Mouse (Mus musculus): ENCODE results near the gene 1700029H14Rik. TPM values are rescaled to one million over a fixed set of nuclear protein-coding genes. Genes with fewer than 3 reads are reported as not detected.

The 1700029H14Rik gene
- polyA plus RNA-seq, 1 experiment from 2014 or later: not detected

GRCm38 (mm10) chr8:13597777-13598176 is 35.5 kb upstream of the 1700029H14Rik start:
- peaks cover 21% of the 10 kb centered on the region for H3K36me3 ChIP-seq (ENCODE audit: control insufficient read depth, insufficient read depth)
- no peak overlapping the region for H3K4me2 ChIP-seq (ENCODE audit: low read depth, low read length)
- peak; percentile 38; the same call in 1 of the 2 replicates for ATAC-seq (replicated peaks; ENCODE audit: extremely low read depth, insufficient read depth, low FRiP score)
- H3K27ac ChIP-seq (ENCODE audit: low read length): peak overlapping the region; percentile 49; the same call in 1 of the 2 replicates
- WGBS: 59% methylated on average over 6 of the region's 6 CpGs
- no peak overlapping the region for H3K4me3 ChIP-seq (ENCODE audit: low read length)
- H3K9ac ChIP-seq (ENCODE audit: low read length): no peak overlapping the region
- no peaks in the 10 kb centered on the region for H3K9me3 ChIP-seq (replicated peaks; ENCODE audit: control insufficient read depth, low read length)
- H3K4me1 ChIP-seq (ENCODE audit: control insufficient read depth, insufficient read depth, low read length): peaks cover 12% of the 10 kb centered on the region
- no peaks in the 10 kb centered on the region for H3K27me3 ChIP-seq (ENCODE audit: control insufficient read depth, insufficient read depth, low read length)

- Histone ChIP-seq H3K9me3 (replicated peaks; ENCODE audit: control insufficient read depth, low read length) (no peaks in the 10 kb centered on the region), H3K4me1 (ENCODE audit: control insufficient read depth, insufficient read depth, low read length) (peaks cover 8% of the 10 kb centered on the region; the same call in 1 of the 2 replicates), H3K27me3 (ENCODE audit: control insufficient read depth, insufficient read depth, low read length) (no peaks in the 10 kb centered on the region), H3K27ac (ENCODE audit: low read length) (no peak overlapping the region), H3K4me3 (ENCODE audit: low read length) (no peak overlapping the region), H3K4me2 (ENCODE audit: low read depth, low read length) (no peak overlapping the region), H3K36me3 (ENCODE audit: control insufficient read depth, insufficient read depth) (peaks cover 21% of the 10 kb centered on the region), H3K9ac (ENCODE audit: low read length) (no peak overlapping the region)
- WGBS: 90% methylated on average over 6 of the region's 6 CpGs
- ATAC-seq (replicated peaks; ENCODE audit: extremely low read depth, insufficient read depth, low FRiP score): no peak
These were observed 33.6 kb upstream of the 1700029H14Rik start for GRCm38 (mm10) chr8:13595861-13596260.

GRCm38 (mm10) chr8:13594884-13595323 is 32.6 kb upstream of the 1700029H14Rik start:
- Histone ChIP-seq H3K27ac (ENCODE audit: low read length) (peak overlapping the region; percentile 23; the same call in 1 of the 2 replicates), H3K4me2 (ENCODE audit: low read depth, low read length) (no peak overlapping the region), H3K4me1 (ENCODE audit: control insufficient read depth, insufficient read depth, low read length) (peaks cover 6% of the 10 kb centered on the region; the same call in 1 of the 2 replicates), H3K9ac (ENCODE audit: low read length) (no peak overlapping the region), H3K27me3 (ENCODE audit: control insufficient read depth, insufficient read depth, low read length) (no peaks in the 10 kb centered on the region), H3K4me3 (ENCODE audit: low read length) (no peak overlapping the region), H3K36me3 (ENCODE audit: control insufficient read depth, insufficient read depth) (peaks cover 21% of the 10 kb centered on the region), H3K9me3 (replicated peaks; ENCODE audit: control insufficient read depth, low read length) (no peaks in the 10 kb centered on the region)
- 56% methylated on average over 11 of the region's 11 CpGs for WGBS
- ATAC-seq (replicated peaks; ENCODE audit: extremely low read depth, insufficient read depth, low FRiP score): no peak

GRCm38 (mm10) chr8:13593340-13593739 is 31.1 kb upstream of the 1700029H14Rik start:
- no peak overlapping the region for H3K4me2 ChIP-seq (ENCODE audit: low read depth, low read length)
- no peak overlapping the region for H3K9ac ChIP-seq (ENCODE audit: low read length)
- peaks cover 6% of the 10 kb centered on the region; the same call in 1 of the 2 replicates for H3K4me1 ChIP-seq (ENCODE audit: control insufficient read depth, insufficient read depth, low read length)
- H3K27me3 ChIP-seq (ENCODE audit: control insufficient read depth, insufficient read depth, low read length): no peaks in the 10 kb centered on the region
- H3K4me3 ChIP-seq (ENCODE audit: low read length): no peak overlapping the region
- no peak for ATAC-seq (replicated peaks; ENCODE audit: extremely low read depth, insufficient read depth, low FRiP score)
- WGBS: 82% methylated on average over 8 of the region's 8 CpGs
- peaks cover 21% of the 10 kb centered on the region for H3K36me3 ChIP-seq (ENCODE audit: control insufficient read depth, insufficient read depth)
- H3K9me3 ChIP-seq (replicated peaks; ENCODE audit: control insufficient read depth, low read length): no peaks in the 10 kb centered on the region
- no peak overlapping the region for H3K27ac ChIP-seq (ENCODE audit: low read length)

GRCm38 (mm10) chr8:13591246-13591645 is 29.0 kb upstream of the 1700029H14Rik start:
- H3K36me3 ChIP-seq (ENCODE audit: control insufficient read depth, insufficient read depth): peaks cover 13% of the 10 kb centered on the region

DNA sequence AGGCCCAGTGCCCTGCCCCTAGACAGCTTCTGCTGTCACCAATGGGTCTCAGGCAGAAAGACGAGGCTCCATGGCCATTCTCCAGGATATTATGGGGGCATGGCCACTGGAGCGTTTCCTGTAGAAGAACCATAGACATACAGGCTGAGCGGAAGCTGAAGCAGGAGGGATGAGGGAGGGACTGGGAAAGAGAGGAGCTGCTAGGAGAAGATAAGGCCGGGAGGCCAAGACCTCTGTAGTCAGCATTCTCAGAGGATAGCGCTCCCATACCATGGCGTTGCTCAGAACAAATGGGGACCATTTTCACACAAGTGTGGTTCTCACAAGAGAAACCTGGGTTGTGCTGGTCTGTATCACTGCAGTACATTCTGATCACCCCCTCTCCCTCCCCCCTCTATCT is 26.8 kb upstream of the 1700029H14Rik start:
- no peak overlapping the region for H3K9ac ChIP-seq (ENCODE audit: low read length)
- no peak overlapping the region for H3K4me2 ChIP-seq (ENCODE audit: low read depth, low read length)
- H3K9me3 ChIP-seq (replicated peaks; ENCODE audit: control insufficient read depth, low read length): no peaks in the 10 kb centered on the region
- H3K27ac ChIP-seq (ENCODE audit: low read length): no peak overlapping the region
- no peaks in the 10 kb centered on the region for H3K4me1 ChIP-seq (ENCODE audit: control insufficient read depth, insufficient read depth, low read length)
- H3K4me3 ChIP-seq (ENCODE audit: low read length): no peak overlapping the region
- H3K36me3 ChIP-seq (ENCODE audit: control insufficient read depth, insufficient read depth): peaks cover 20% of the 10 kb centered on the region
- 60% methylated on average over 6 of the region's 6 CpGs for WGBS
- no peaks in the 10 kb centered on the region for H3K27me3 ChIP-seq (ENCODE audit: control insufficient read depth, insufficient read depth, low read length)
- no peak for ATAC-seq (replicated peaks; ENCODE audit: extremely low read depth, insufficient read depth, low FRiP score)

More at GRCm38 (mm10) chr8:13591246-13591645, 29.0 kb upstream of the 1700029H14Rik start:
- Histone ChIP-seq H3K4me2 (ENCODE audit: low read depth, low read length) (no peak overlapping the region), H3K27me3 (ENCODE audit: control insufficient read depth, insufficient read depth, low read length) (no peaks in the 10 kb centered on the region), H3K9ac (ENCODE audit: low read length) (no peak overlapping the region), H3K4me1 (ENCODE audit: control insufficient read depth, insufficient read depth, low read length) (no peaks in the 10 kb centered on the region), H3K27ac (ENCODE audit: low read length) (no peak overlapping the region), H3K4me3 (ENCODE audit: low read length) (no peak overlapping the region), H3K9me3 (replicated peaks; ENCODE audit: control insufficient read depth, low read length) (no peaks in the 10 kb centered on the region)
- ATAC-seq (replicated peaks; ENCODE audit: extremely low read depth, insufficient read depth, low FRiP score): no peak
- 90% methylated on average over 6 of the region's 6 CpGs for WGBS

DNA sequence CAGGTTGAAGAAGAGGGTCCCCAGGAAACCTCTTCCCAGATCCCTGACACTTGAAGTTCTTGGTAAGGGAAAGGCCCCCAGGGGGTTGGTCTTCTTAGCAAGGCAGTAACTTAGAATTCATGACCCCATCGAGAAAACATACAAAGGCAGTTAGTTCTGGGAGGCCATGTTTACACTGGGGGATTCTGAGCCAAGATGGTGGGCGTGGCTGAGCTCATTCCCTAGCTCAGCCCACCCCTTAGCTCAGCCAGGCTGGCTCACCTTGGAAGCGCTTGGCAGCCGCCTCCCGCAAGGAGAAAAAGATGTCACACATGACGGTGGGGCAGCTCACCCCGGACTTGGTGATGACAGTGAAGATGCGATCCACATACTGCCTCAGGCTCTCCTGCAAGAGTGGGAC is 22.4 kb upstream of the 1700029H14Rik start:
- no peak overlapping the region for H3K4me2 ChIP-seq (ENCODE audit: low read depth, low read length)
- no peak for ATAC-seq (replicated peaks; ENCODE audit: extremely low read depth, insufficient read depth, low FRiP score)
- H3K27ac ChIP-seq (ENCODE audit: low read length): no peak overlapping the region
- H3K4me3 ChIP-seq (ENCODE audit: low read length): no peak overlapping the region
- peaks cover 6% of the 10 kb centered on the region for H3K9me3 ChIP-seq (replicated peaks; ENCODE audit: control insufficient read depth, low read length)
- H3K9ac ChIP-seq (ENCODE audit: low read length): no peak overlapping the region
- peaks cover 57% of the 10 kb centered on the region for H3K36me3 ChIP-seq (ENCODE audit: control insufficient read depth, insufficient read depth)
- WGBS: 74% methylated on average over 8 of the region's 8 CpGs
- no peaks in the 10 kb centered on the region for H3K4me1 ChIP-seq (ENCODE audit: control insufficient read depth, insufficient read depth, low read length)
- H3K27me3 ChIP-seq (ENCODE audit: control insufficient read depth, insufficient read depth, low read length): no peaks in the 10 kb centered on the region

GRCm38 (mm10) chr8:13577869-13578268 is 15.6 kb upstream of the 1700029H14Rik start:
- no peak overlapping the region for H3K4me2 ChIP-seq (ENCODE audit: low read depth, low read length)
- H3K4me3 ChIP-seq (ENCODE audit: low read length): no peak overlapping the region
- WGBS: 91% methylated on average over 6 of the region's 6 CpGs
- H3K9me3 ChIP-seq (replicated peaks; ENCODE audit: control insufficient read depth, low read length): peaks cover 4% of the 10 kb centered on the region
- H3K27ac ChIP-seq (ENCODE audit: low read length): no peak overlapping the region
- ATAC-seq (replicated peaks; ENCODE audit: extremely low read depth, insufficient read depth, low FRiP score): no peak
- no peak overlapping the region for H3K9ac ChIP-seq (ENCODE audit: low read length)
- H3K27me3 ChIP-seq (ENCODE audit: control insufficient read depth, insufficient read depth, low read length): no peaks in the 10 kb centered on the region
- H3K4me1 ChIP-seq (ENCODE audit: control insufficient read depth, insufficient read depth, low read length): no peaks in the 10 kb centered on the region
- peaks cover 57% of the 10 kb centered on the region for H3K36me3 ChIP-seq (ENCODE audit: control insufficient read depth, insufficient read depth)

- Histone ChIP-seq H3K36me3 (ENCODE audit: control insufficient read depth, insufficient read depth) (peaks cover 17% of the 10 kb centered on the region), H3K4me3 (ENCODE audit: low read length) (no peak overlapping the region), H3K9me3 (replicated peaks; ENCODE audit: control insufficient read depth, low read length) (no peaks in the 10 kb centered on the region), H3K4me1 (ENCODE audit: control insufficient read depth, insufficient read depth, low read length) (no peaks in the 10 kb centered on the region), H3K9ac (ENCODE audit: low read length) (no peak overlapping the region), H3K4me2 (ENCODE audit: low read depth, low read length) (no peak overlapping the region), H3K27ac (ENCODE audit: low read length) (no peak overlapping the region), H3K27me3 (ENCODE audit: control insufficient read depth, insufficient read depth, low read length) (no peaks in the 10 kb centered on the region)
- ATAC-seq (replicated peaks; ENCODE audit: extremely low read depth, insufficient read depth, low FRiP score): no peak
- 89% methylated on average over 11 of the region's 11 CpGs for WGBS
These were observed 9.7 kb upstream of the 1700029H14Rik start for GRCm38 (mm10) chr8:13571999-13572398.

Data from heart, embryonic 16.5 days (tissue).